31 mouse cellular contexts compared by ENCODE assay signal in genomic region chr4:102498920-102499316, GRCm38 (mm10).
DNase-seq lines count a peak whose midpoint lies in the region; ATAC-seq and TF ChIP-seq lines count a peak whose summit lies in the region.
"Had no signal": no experiment of that assay in that cellular context is flagged by ENCODE, and none has a peak within 500 bp of the region (broad histone marks: within the 10 kb centered on the region; RNA-seq: fewer than 3 reads in every experiment).

No protein-coding gene starts in this region.

- no peaks in the 10 kb centered on the region for H3K79me3 ChIP-seq in C2C12 (ENCODE audit: low read depth)

- H3K79me2 ChIP-seq in C2C12 (ENCODE audit: control insufficient read depth, insufficient read depth), result no peaks in the 10 kb centered on the region

- no peak for DNase-seq in ovary, postnatal 14 days (ENCODE audit: low spot score)
- DNase-seq in urinary bladder, postnatal 4 days (ENCODE audit: low spot score in 2 of 2), result no peak
- DNase-seq in cerebellum, postnatal 4 days (ENCODE audit: low spot score in 2 of 2), result no peak
- no peak for DNase-seq in lung, postnatal 10 days
- DNase-seq: adrenal gland, postnatal 25 days; cerebellum, adult 11-12 months; cerebellum, adult 9-11 months; gastrocnemius, adult 2 months; gastrocnemius, postnatal 36 days; heart, postnatal 14 days; kidney, adult 8-10 months; kidney, postnatal 10 days; layer of hippocampus, postnatal 36 days; lung, adult 2 months; lung, postnatal 14 days; right cerebral cortex, adult 18-20 months; spleen, adult 18-20 months; thymus, postnatal 14 days had no signal

- H3ac ChIP-seq in C2C12 (ENCODE audit: control insufficient read depth, insufficient read length, low read depth), result no peak overlapping the region

- H3K27ac ChIP-seq in embryonic fibroblast, embryonic 13.5 days (ENCODE audit: insufficient read depth, low read length), result peak overlapping the region; percentile 44; the same call in 1 of the 2 replicates
- H3K27ac ChIP-seq: heart, embryonic 13.5 days; limb, embryonic 10.5 days; limb, embryonic 15.5 days; liver, embryonic 14.5 days; midbrain, embryonic 12.5 days; neural tube, embryonic 15.5 days had no signal

- no peak for TF ChIP-seq POLR2A in embryonic fibroblast, embryonic 13.5 days (IDR thresholded peaks at IDR 0.05; ENCODE audit: low read depth, low read length)

- no peak overlapping the region for H3K4me3 ChIP-seq in C2C12 (ENCODE audit: insufficient read depth, poor library complexity, severe bottlenecking)
- no peak overlapping the region for H3K4me3 ChIP-seq in embryonic fibroblast, embryonic 13.5 days (ENCODE audit: insufficient read depth, low read length)
- H3K4me3 ChIP-seq: gastrocnemius, adult 2 months; heart, embryonic 13.5 days; limb, embryonic 10.5 days; limb, embryonic 15.5 days; megakaryocyte, embryonic 14.5 days; midbrain, embryonic 12.5 days; neural tube, embryonic 15.5 days had no signal

- H3K36me3 ChIP-seq in C2C12 (ENCODE audit: control insufficient read depth, insufficient read depth), result no peaks in the 10 kb centered on the region
- H3K36me3 ChIP-seq: limb, embryonic 10.5 days; limb, embryonic 15.5 days; midbrain, embryonic 12.5 days; neural tube, embryonic 15.5 days had no signal

- peak; percentile 79 for ATAC-seq in megakaryocyte progenitor cell, adult 5-6 weeks (replicated peaks; ENCODE audit: poor library complexity)
- ATAC-seq: forebrain, embryonic 14.5 days; hindbrain, embryonic 16.5 days; intestine, embryonic 16.5 days had no signal

- no peak for TF ChIP-seq CTCF in C2C12 (IDR thresholded peaks at IDR 0.05; ENCODE audit: control insufficient read depth, insufficient read depth, insufficient read length)
- TF ChIP-seq CTCF in embryonic fibroblast, embryonic 13.5 days (IDR thresholded peaks at IDR 0.05; ENCODE audit: borderline replicate concordance, insufficient read depth, low read length), result no peak

- peaks cover 19% of the 10 kb centered on the region for H3K4me1 ChIP-seq in embryonic fibroblast, embryonic 13.5 days (ENCODE audit: control insufficient read depth, insufficient read depth, low read length)
- H3K4me1 ChIP-seq: midbrain, embryonic 12.5 days had no signal

- H3K27me3 ChIP-seq in C2C12 (ENCODE audit: control insufficient read depth, insufficient read depth, insufficient read length), result no peaks in the 10 kb centered on the region
- H3K27me3 ChIP-seq: heart, embryonic 13.5 days; limb, embryonic 15.5 days; megakaryocyte, embryonic 14.5 days; midbrain, embryonic 12.5 days; neural tube, embryonic 15.5 days had no signal

TF ChIP-seq in C2C12, 6 proteins besides CTCF, POLR2A, EP300 and RAD21:
- TF ChIP-seq CEBPB (IDR thresholded peaks at IDR 0.05; ENCODE audit: low read depth) (no peak), MYOD1 (IDR thresholded peaks at IDR 0.05; ENCODE audit: control insufficient read depth, insufficient read length, low read depth) (no peak), USF1 (IDR thresholded peaks at IDR 0.05; ENCODE audit: low read depth) (peak; percentile 70)
